Mouse (Mus musculus) Muller cell, postnatal 12 days (primary cell): ENCODE measurements at regions not wholly inside any gene's neighbourhood (a gene's known extent, or its start where the extent isn't known, plus 50 kb on each side); places are given as distances from the start of the nearest gene placed in this dataset.

Experiments
- DNase-seq: peaks from one replicate; pipeline ENCODE4 v3.0.0-alpha.2; 2015; ENCODE audit errors: inconsistent ontology term

GRCm38 (mm10) chr9:23651300-23651699 is 428.4 kb downstream of the Bmper start:
- DNase-seq: no peak

- DNase-seq: no peak
These were observed 430.2 kb downstream of the Bmper start for GRCm38 (mm10) chr9:23653086-23653485.

GRCm38 (mm10) chr9:23654777-23655176 is 431.9 kb downstream of the Bmper start:
- no peak for DNase-seq

- DNase-seq: peak; percentile 54
These were observed 431.8 kb upstream of the Npsr1 start for GRCm38 (mm10) chr9:23665960-23666359.

GRCm38 (mm10) chr9:23669230-23669629 is 428.6 kb upstream of the Npsr1 start:
- no peak for DNase-seq

GRCm38 (mm10) chr9:23670642-23671041 is 427.2 kb upstream of the Npsr1 start:
- no peak for DNase-seq

GRCm38 (mm10) chr9:23673347-23673860 is 424.4 kb upstream of the Npsr1 start:
- no peak for DNase-seq

- no peak for DNase-seq
These were observed 423.0 kb upstream of the Npsr1 start for GRCm38 (mm10) chr9:23674833-23675232.

- DNase-seq: peak; percentile 62
These were observed 408.3 kb upstream of the Npsr1 start for GRCm38 (mm10) chr9:23689456-23689855.

GRCm38 (mm10) chr9:23692768-23693441 is 404.9 kb upstream of the Npsr1 start:
- DNase-seq: peak; percentile 79

- no peak for DNase-seq
These were observed 404.4 kb upstream of the Npsr1 start for GRCm38 (mm10) chr9:23693442-23693829.

GRCm38 (mm10) chr9:23694481-23694880 is 403.3 kb upstream of the Npsr1 start:
- peak; percentile 35 for DNase-seq

GRCm38 (mm10) chr9:23700567-23700966 is 397.2 kb upstream of the Npsr1 start:
- no peak for DNase-seq

- peak; percentile 61 for DNase-seq
These were observed 380.2 kb upstream of the Npsr1 start for GRCm38 (mm10) chr9:23717584-23717983.

- peak; percentile 22 for DNase-seq
These were observed 369.0 kb upstream of the Npsr1 start for GRCm38 (mm10) chr9:23728816-23729215.

- no peak for DNase-seq
These were observed 345.3 kb upstream of the Npsr1 start for GRCm38 (mm10) chr9:23752478-23752877.

- peak; percentile 4 for DNase-seq
These were observed 311.1 kb upstream of the Npsr1 start for GRCm38 (mm10) chr9:23786660-23787059.
